Mouse (Mus musculus) megakaryocyte progenitor cell, adult 5-6 weeks (primary cell): ENCODE measurements around the gene Ttc39b. TPM values are rescaled to one million over a fixed set of nuclear protein-coding genes. Genes with fewer than 3 reads are reported as not detected.

Experiments
- ATAC-seq: replicated peaks from 2 replicates; pipeline ENCODE4 v1.8.0; 2016; ENCODE audit warnings: mild to moderate bottlenecking, moderate TSS enrichment, inconsistent platforms; ENCODE audit not compliant: poor library complexity
- total RNA-seq, 2 experiments: library from RNA; stranded (forward) in 1 of 2; stranded (reverse) in 1 of 2; fragments of 157-497, 149-512 nt in 1 of 2; fragments of 200-1000 nt in 1 of 2; gene quantifications; 2 replicates each; pipeline versions ENCODE4 v1.2.3 to v1.2.4; 2015 to 2017

Gene Ttc39b
- total RNA-seq, 2 experiments from 2014 or later: 1.00 to 2.9 TPM

GRCm38 (mm10) chr4:83318758-83319157 lies 5.3 kb downstream of the Ttc39b start:
- ATAC-seq: no peak

- ATAC-seq: no peak
These were observed 6.2 kb downstream of the Ttc39b start for GRCm38 (mm10) chr4:83317826-83318348.

- ATAC-seq: no peak
These were observed 7.3 kb downstream of the Ttc39b start for GRCm38 (mm10) chr4:83316718-83317117.

GRCm38 (mm10) chr4:83315930-83316329 lies 8.1 kb downstream of the Ttc39b start:
- no peak for ATAC-seq

- peak; percentile 67 for ATAC-seq
These were observed 8.9 kb downstream of the Ttc39b start for GRCm38 (mm10) chr4:83314922-83315881.

- ATAC-seq: peak; percentile 30
These were observed 9.7 kb downstream of the Ttc39b start for GRCm38 (mm10) chr4:83314261-83314793.

- no peak for ATAC-seq
These were observed 11.7 kb downstream of the Ttc39b start for GRCm38 (mm10) chr4:83312336-83312735.

- ATAC-seq: no peak
These were observed 12.6 kb downstream of the Ttc39b start for GRCm38 (mm10) chr4:83311481-83311880.

- ATAC-seq: no peak
These were observed 13.1 kb downstream of the Ttc39b start for GRCm38 (mm10) chr4:83310990-83311389.

GRCm38 (mm10) chr4:83308914-83309313 lies 15.1 kb downstream of the Ttc39b start:
- ATAC-seq: 0 out of 2 replicates have a peak, but pooled peaks have one; percentile 29

- no peak for ATAC-seq
These were observed 16.2 kb downstream of the Ttc39b start for GRCm38 (mm10) chr4:83307686-83308469.

GRCm38 (mm10) chr4:83306879-83307278 lies 17.2 kb downstream of the Ttc39b start:
- ATAC-seq: peak; percentile 38; the same call in 1 of the 2 replicates

- ATAC-seq: no peak
These were observed 19.0 kb downstream of the Ttc39b start for GRCm38 (mm10) chr4:83305099-83305498.

- peak; percentile 97 for ATAC-seq
These were observed 20.9 kb downstream of the Ttc39b start for GRCm38 (mm10) chr4:83302887-83303827.

- ATAC-seq: no peak
These were observed 21.8 kb downstream of the Ttc39b start for GRCm38 (mm10) chr4:83302123-83302737.

- no peak for ATAC-seq
These were observed 22.3 kb downstream of the Ttc39b start for GRCm38 (mm10) chr4:83301713-83302112.

- 0 out of 2 replicates have a peak, but pooled peaks have one; percentile 21 for ATAC-seq
These were observed 39.2 kb downstream of the Ttc39b start for GRCm38 (mm10) chr4:83284768-83285350.

GRCm38 (mm10) chr4:83283973-83284767 lies 39.9 kb downstream of the Ttc39b start:
- peak; percentile 48 for ATAC-seq
